Mouse (Mus musculus): ENCODE results near the gene B4galt3.

- TF ChIP-seq CTCF (IDR thresholded peaks at IDR 0.05; ENCODE audit: extremely low read depth, insufficient read length, insufficient replicate concordance, low read depth, low read length): no peak
- no peak for TF ChIP-seq POLR2A (IDR thresholded peaks at IDR 0.05; ENCODE audit: low read depth, low read length)
Measured at GRCm38 (mm10) chr1:171237438-171237837, 32.7 kb upstream of the B4galt3 start.
